Mouse (Mus musculus) layer of hippocampus, postnatal 25 days (tissue): Measurements from ENCODE around the gene Zfp189. TPM values are rescaled to one million over a fixed set of nuclear protein-coding genes. Genes with fewer than 3 reads are reported as not detected.

ENCODE experiments used
- DNase-seq, 2 experiments: peaks; one replicate each; pipeline ENCODE4 v3.0.0; 2022; ENCODE audit warnings: mixed read lengths in 2 of 2, low spot score in 1 of 2; ENCODE audit errors: extremely low spot score in 1 of 2
- total RNA-seq, 2 experiments: library from RNA; stranded (reverse); gene quantifications; 2 replicates each; pipeline ENCODE4 v1.2.3; 2021

Zfp189 gene
- total RNA-seq, 2 experiments from 2014 or later = 23.1 to 28.3 TPM

DNA sequence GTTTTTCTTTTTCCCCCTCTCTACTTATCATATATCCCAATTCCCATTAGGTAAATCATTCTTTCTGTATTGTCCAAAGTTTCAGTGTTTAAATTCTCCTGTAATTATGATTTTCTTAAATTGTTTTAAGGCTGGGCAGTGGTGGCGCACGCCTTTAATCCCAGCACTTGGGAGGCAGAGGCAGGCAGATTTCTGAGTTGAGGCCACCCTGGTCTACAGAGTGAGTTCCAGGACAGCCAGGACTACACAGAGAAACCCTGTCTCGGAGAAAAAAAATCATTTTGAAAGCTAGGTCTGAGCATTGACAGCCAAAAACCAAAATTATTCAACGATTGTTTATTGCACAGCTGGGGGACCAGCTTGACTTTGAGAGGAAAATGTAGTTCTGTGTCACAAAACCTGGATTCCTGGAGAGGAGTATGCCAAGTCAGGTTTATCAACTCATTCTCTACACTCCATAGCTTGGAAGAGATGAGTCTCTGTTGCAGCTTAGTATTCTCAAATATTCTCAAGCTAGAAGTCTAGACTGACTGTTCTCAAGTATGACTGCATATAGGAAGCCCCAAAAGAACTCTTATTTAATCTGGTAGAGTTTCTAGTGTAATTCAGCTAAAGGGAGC lies 14.8 kb downstream of the Zfp189 start:
- DNase-seq = no peak

DNA sequence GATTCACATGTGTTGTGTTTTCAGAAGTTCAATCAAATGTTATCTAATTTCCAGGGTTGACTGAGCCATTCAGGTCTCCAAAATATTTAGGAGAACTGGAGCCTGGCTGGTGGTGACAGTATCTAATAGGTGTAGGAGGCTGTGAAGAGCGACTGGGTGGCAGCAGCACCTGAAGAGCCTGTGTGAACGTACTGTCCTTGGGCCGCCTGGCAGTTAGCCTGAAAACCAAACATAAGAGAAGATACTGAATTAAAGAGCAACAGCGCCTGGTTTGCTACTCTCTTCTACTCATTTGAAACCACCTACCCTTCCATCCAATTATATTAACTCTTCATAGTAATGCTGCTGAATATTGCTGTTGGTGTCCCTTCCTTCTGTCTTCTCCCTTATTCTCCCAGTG lies 15.7 kb downstream of the Zfp189 start:
- no peak for DNase-seq

DNA sequence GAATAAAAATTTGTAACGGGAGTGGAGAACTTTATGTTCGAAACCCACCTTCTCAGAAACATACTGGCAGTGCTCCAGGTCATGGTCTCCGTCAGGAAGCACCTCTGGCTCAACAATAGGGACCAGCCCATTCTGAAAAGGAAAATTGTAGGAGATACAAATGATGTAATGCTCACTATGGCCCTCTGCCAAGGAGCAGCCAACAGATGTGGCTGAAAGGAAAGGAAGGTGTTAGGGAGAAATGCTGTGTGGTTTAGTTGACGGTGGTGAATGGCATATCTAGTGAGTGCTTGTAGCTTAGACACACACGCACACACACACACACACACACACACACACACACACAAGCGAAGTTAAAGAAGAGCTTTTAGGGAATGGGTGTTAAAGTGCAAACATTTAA lies 18.7 kb downstream of the Zfp189 start:
- DNase-seq = no peak

DNA sequence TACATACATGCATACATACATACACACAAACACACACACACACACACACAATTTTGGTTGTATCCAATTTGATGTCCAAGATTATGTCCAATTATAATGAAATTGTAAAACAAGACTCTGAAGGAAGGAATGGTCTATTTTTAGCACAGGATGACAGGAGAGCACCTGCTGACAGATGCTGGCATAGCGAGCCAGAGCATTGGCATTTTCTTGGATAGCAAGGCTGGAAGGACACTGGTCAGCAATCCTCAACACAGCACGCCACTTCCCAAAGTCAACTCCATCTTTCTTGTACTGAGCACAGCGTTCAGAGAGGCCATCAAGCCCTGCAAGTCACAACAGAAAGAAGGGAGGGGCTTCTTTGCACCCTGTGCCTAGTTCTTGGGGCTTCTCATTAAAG lies 20.0 kb downstream of the Zfp189 start:
- no peak for DNase-seq

DNA sequence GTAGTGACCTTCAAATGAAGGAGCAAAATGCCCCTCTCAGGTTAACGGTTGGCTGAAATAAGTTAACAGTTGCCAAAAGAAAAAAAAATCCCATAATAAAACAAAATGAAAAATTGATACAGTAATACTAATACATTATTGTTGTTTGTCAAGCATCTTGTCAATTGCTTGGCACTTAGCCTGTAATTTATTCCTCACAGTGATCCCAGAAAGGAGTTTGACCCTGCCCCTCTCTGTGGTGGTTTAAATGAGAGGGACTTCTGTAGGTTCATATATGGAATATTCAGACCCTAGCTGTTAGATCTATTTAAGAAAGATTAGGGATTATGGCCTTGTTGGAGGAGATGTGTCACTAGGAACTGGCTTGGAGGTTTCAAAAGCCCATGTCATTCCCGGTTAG lies 25.1 kb downstream of the Zfp189 start:
- no peak for DNase-seq

DNA sequence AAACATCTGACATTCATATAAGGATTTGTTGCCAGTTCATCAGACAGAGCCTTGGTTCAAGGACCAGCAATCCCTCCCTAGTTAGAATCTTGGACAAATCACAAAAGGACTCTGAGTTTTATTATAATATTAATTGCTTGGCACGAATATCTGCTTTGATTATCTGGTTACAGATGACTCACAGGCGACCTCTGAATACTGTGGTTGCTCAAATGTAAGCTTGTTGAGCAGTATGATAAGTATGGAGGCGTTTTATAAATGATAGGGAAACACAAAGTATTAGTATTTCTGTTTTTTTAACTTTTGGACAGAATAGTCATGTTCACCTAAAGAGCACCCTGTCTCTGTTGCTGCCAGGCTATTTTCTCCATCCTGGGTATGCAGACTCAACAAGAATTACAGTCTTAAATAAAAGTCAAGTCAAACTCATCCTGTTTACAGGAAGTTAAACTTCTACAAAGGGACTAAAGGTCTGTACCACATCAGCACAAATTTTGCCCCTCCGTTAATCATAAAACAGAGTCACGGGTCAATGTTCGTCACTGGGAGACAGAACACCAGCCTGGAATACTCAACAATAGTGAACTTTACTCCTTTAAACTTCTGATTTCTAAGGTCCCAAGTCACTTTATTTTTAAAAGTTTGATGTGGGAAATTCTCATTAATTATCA lies 26.0 kb downstream of the Zfp189 start:
- DNase-seq = no peak

DNA sequence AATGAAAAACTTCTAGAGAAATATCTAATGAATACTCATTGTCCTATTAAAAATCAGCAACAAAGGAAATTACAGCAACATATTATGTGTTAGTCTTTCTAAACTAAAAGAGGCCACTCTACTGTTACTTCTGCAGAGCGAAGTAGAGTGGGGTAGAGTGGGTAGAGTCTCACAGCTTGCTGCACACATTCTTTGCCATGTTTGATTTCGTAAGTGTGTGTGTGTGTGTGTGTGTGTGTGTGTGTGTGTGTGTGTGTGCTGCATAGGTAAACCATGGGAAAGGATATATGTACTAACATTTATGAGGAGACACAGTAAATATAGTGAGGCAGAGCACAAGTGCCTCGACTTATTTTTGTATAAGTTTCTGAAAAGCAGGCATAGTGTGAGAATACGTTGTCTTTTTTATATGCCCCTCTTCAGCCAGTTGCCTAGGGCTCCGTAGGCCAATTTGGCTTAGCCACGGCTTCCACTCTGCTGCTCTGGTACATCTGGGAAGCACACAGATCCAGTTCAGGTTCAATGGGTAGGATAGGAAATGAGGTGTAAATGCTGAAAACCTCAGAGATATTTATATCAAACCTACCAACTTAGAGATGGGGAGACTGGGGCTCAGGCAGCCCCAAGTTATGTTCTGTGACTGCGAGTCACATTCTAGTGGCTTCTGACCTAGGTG lies 26.7 kb downstream of the Zfp189 start:
- no peak for DNase-seq

DNA sequence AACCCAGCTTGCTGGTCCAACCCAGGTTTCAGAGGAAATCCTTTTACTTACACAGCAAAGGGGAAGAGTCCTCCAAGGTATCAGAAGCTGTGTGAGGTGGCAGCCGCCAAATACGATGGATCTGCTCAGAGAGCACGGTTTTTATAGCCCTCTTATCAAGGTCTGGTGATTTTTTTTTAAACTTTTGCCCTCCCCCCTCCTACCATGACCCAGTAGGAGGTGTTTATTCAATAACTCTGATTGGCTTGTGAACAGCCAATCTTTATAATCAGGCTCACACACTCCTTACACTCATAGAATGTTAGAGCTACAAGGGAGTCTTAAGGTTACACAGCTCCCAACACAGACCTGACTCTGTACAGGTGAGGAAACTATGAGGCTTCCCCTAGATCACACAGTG lies 28.4 kb downstream of the Zfp189 start, which contains the start of gene Aldob:
Aldob (minus strand) TSS at position 164 of the 400 bp plus-strand sequence.
- DNase-seq = no peak

DNA sequence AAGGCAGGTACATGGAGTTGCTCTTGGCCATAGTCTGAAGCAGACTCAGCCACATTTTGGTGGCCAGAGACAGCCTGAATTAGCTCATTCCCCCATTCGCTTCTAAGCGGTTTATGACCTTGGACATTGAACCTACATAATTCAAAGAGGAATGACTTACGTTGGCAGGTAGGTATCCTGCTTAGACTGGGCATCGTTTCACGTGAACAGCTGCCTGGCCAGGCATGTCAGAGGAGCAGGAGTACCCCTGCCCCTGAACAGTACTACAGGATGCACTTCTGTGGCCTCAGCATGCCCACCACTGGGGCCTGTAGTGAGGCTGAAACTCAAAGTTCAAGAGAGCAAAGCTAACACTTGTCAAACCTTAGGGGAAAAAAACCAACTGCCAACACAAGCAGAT lies 32.4 kb downstream of the Zfp189 start:
- no peak for DNase-seq

DNA sequence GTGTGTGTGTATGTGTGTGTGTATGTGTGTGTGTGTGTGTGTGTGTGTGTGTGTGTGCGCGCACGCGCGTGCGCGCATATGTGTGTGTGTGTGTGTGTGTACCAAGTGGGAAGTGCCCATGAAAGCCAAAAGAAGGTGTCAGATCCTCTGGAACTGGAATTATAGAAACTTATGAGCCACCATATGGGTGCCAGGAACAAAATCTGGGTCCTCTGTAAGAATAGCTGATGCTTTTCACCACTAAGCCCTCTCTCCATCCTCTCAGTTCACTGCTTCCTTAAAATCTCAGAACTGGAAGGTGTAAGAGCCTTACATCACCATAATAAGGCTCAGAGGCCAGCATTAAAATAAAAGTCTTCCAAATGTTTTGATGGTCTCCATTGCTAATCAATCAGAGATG lies 36.4 kb downstream of the Zfp189 start:
- DNase-seq = no peak

DNA sequence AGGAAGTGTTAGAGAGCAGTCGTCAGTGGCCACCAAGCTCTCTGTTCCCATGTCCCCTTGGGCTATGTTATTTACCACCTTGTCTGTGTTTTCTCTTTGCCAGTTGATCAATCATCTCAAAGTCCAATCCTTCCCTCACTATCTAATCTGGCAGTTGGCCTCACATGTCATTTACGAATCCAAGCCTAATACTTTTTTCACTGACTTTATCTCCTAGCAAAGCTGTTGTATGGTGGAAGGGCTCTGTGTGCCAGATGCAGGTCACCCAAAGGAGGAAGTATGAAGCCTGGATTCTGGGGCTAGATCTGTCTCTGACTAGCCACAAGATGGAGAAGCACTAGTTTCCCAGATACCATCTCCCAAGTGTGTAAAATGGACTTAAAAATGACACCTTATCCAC lies 37.2 kb downstream of the Zfp189 start:
- no peak for DNase-seq

DNA sequence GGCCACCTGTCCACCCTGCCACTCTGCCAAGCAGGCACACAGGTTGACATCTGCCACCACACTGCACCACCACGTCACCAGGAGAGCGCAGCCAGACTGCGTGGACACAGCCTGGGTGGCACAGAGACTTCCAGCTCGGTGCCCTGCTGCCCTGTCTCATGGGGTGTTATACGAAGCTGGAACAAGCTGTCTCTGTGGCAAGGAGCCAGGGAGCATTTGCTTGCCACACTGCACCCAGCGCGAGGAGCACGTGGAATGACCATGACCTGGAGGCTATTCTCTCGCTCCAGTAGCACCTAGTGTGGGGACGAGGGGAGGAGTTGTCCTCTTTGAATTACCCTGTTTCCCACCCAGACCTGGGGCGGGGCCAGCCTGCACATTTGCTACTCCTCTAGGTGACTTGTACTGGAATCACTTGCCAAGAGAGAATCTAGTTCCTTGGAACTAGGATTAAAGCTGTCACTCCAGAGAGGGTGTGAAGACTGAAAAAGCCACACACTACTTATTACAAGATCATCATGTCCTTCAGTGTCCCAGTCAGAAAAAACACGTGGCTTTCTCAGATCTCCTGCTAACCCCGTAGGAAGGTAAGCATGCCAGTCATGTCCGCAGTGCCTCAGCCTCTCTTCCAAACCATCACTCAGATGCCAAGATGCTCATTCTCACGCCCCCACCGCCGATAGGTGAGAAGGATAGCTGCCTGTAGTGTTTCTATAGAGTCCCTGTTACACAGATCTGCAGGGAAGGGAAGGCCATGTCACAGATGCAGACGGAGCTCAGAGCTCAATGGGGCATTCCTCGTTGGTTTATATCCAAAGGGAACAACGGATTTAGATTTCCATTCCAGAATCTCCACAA lies 39.2 kb downstream of the Zfp189 start:
- peak; percentile 11 to 19 for DNase-seq

DNA sequence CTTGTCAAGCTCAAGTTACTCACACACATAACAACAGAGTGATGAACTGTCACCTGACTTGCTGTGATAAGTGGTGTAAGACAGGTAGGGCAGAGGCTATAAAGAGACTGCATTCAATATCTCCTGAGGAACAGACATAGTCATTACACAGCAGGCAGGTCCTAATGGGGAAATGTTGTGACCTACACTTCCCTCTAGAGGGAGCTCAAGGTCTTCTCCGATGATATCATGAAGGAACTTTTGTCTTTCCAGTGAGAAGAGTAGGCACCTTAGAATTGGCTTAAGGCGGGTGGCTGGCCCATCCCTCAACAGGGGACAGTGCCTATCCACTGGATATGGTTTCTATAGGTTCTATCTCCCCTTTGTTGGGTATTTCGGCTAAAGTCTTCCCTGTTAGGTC lies 46.6 kb downstream of the Zfp189 start:
- peak; percentile 14 to 45 for DNase-seq

DNA sequence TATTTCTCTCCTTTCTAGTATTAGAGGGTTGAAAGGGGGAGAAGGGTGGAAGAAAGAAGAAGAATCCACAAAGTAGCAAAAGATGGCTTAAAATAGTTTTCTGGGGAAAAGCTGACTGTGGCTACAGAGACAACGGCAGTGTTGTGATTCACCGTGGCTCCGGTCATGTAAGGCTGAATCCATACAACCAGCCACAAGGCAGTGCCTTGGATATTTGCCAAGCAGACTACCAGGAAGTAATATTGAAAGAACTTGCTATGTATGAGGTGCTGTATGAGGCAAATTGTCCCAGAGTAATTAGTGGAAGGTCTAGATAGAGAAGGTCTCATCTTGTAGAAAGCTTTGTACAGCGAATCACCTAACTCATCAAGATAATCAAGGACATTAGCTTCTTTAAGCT lies 51.2 kb downstream of the Zfp189 start:
- DNase-seq = no peak

Other genes starting within 250 kb of the Zfp189 start
- under 1 TPM in 1 of 2 experiments, not detected in 1; 0.20 TPM for gene Acnat2, start 113.0 kb upstream of the Zfp189 start, total RNA-seq
- gene Acnat1, start 47.3 kb upstream of the Zfp189 start, total RNA-seq = under 1 TPM; 0.20 to 0.52 TPM
- gene Baat, start 14.6 kb upstream of the Zfp189 start, total RNA-seq = under 1 TPM in 1 of 2 experiments, not detected in 1; 0.19 TPM
- 10 to 100 TPM; 31.4 to 33.8 TPM for gene Mrpl50, start 83 bp upstream of the Zfp189 start, total RNA-seq
- gene Aldob, start 28.4 kb downstream of the Zfp189 start, total RNA-seq = 1 to 10 TPM; 1.3 to 1.9 TPM
- 10 to 100 TPM; 66.0 to 75.9 TPM for gene Tmem246, start 76.7 kb downstream of the Zfp189 start, total RNA-seq
- gene Rnf20, start 110.8 kb downstream of the Zfp189 start, total RNA-seq = 10 to 100 TPM; 60.5 to 73.3 TPM
- gene Ppp3r2, start 160.8 kb downstream of the Zfp189 start, total RNA-seq = 1 to 10 TPM in 1 of 2 experiments, under 1 TPM in 1; 0.32 to 1.1 TPM